Mouse (Mus musculus) heart, postnatal 10 days (tissue): ENCODE measurements at regions not wholly inside any gene's neighbourhood (a gene's known extent, or its start where the extent isn't known, plus 50 kb on each side); places are given as distances from the start of the nearest gene placed in this dataset.

Experiments
- DNase-seq, 2 experiments: peaks; one replicate each; pipeline ENCODE4 v3.0.0; 2021
- intact Hi-C: fragments of 180-260 bp; cut with DNase I; formaldehyde crosslinking; loops from one replicate; pipeline ENCODE4 v1.15.1; 2025

GRCm38 (mm10) chr12:106128944-106129724 lies 119.1 kb downstream of the Vrk1 start:
- no peak for DNase-seq
- intact Hi-C loops, result no loop called here

DNA sequence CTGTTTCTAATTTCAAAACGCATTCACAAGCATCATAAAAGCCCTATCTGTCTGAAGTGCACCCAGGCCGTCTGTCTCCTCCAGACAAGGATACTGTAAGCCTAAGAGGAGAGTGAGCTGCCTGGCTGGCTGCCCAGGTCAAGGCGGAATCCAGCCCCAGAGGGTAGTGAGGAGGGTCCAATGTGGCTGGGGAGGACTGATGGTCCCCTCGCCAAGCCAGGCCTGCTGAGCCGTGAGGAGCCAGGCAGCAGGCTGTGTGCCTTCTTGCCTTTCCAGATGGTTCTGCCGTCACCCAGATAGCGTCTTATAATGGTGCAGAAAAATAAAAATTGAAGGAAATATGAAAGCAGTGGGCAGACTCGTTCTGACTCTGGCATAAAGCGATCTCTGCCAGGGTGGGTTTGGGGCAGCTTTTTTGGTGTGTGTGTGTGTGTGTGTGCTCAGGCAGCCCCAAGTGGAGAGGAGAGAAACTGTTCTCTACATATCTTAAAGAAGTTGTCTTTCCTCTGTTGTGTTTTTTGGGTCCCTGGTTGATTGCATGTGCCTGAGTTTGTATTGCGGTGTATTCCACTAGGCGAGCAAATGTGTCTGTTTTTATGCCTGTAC lies 120.1 kb downstream of the Vrk1 start:
- DNase-seq, result no peak
- intact Hi-C loops, result no loop called here

DNA sequence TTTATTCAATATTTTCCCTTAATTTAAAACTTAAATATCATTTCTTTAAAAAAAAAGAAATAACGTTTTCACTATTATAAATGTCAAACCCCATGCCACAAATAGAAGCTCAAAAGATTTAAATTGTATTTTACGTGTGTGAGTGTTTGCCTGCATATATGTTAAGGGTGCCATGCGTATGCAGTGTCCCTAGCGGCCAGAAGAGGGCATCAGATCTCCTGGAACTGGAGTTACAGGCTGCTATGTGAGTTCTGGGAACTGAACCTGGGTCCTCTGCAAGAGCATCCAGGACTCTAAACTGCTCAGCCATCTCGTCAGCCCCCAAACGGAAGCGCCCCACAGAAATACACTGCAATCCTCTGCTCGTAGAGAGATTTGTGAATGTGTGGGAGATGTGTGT lies 122.7 kb downstream of the Vrk1 start:
- intact Hi-C loops, result no loop called here
- DNase-seq, result no peak

DNA sequence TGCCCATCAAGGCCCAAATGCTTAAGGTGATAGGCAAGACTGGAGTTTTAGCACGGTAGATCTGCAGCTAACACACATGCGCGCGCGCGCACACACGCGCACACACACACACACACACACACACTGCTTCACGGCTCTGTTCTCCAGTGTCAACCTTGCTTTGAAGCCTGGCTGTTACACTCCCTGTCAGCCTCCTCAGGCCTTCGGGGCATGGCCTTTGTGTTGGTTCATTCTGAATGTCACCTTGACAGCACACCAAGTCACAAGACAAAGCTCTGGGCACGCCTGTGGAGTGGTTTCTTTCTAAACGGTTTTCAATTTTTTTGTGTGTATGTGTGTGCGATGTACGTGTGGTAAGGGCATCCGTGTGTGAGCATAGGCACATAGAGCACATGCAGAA lies 128.4 kb downstream of the Vrk1 start:
- DNase-seq, result no peak
- intact Hi-C loops, result no loop called here

DNA sequence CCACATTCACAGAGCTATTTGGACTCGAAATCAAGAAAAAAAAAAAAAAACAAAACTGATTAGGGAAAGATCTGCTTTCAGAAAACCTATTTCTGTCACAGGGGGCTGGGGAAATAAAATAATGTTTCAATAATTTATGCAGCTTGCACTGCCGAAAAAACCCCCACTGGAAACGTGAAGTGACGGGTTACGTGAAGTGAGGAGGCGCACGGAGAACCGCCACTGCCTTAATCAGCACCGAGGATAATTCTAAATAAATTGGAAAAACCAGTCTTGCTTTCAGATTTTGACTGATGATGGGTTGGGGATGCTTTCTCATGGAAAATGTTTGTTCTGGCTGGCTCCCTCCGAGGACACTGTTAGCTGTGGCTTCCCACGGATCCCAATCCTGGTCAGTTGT lies 129.5 kb downstream of the Vrk1 start:
- no peak for DNase-seq
- intact Hi-C loops, result no loop called here

DNA sequence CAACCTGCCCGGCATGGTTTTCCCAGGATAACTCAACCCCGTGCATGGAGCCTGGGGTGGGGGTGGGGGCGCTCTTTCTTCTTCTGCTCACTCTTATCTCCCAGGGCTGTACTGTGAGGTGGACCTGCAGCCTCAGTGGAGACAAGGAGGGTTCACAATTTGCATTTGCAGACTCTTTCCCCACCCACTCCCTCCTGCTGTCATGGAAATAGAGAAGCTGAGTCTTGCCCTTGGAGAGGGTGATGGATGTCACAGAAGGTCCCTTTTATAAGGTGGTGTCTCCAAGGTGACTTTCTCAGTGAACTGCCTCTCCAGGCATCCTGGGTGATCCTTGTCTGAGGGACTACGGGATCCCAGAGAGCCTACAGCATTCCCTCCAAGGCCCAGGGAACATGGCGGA lies 129.9 kb downstream of the Vrk1 start:
- no peak for DNase-seq
- intact Hi-C loops, result no loop called here

DNA sequence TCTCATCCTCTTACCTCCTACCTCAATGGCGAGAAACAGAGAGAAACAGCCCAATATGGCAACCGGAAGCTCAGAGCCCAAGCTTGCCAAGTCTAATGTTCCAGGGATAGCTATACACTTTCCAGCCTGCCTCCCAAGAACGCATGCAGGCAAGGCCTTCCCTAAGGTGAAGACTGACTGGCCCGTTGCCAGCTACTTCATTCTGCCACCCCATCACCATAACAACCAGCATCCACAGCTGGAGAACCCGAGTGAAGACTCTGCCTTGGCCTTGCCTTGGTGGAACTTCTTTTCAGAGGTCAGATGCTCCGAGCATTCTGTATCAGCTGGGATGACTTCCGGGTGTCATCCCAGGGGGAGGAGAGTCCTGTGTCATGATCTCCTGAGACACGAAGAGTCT lies 130.6 kb downstream of the Vrk1 start:
- DNase-seq, result no peak
- intact Hi-C loops, result no loop called here

DNA sequence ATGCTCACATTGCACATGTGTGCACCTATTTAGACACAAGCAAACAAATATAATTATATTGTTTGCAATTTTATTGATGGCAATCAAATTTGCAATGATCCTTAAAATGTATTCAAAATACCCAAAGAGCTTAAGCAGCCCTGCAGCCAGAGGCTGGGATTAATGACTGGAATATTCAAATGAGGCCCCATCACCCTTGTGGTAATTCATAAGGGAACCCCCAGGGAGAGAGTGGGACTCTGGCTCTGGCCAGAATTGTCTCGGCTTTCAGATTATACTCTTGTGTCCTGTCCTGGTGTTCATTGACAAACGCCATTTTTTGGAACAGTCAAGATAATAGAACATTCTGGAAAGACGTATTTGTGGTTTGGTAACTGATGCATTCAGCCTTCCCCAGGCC lies 133.5 kb downstream of the Vrk1 start:
- intact Hi-C loops, result no loop called here

DNA sequence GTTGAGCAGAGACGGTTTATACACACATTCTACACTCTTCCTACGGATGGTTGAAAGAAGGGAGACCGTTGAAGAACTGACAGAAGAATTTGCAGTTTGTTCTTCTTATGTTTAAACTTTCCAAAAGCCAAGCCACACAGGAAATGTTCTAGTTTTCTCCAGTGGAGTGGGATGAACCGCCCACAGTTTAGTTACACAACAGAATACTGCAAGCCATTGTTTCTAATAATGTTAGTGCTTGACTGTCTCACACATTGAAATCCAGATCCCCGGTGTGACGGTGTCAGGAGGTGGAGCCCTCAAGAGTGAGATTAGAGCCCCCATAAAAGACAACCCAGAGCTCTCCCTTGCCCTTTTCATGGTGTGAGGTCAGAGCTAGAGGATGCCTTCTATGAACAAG lies 146.8 kb downstream of the Vrk1 start:
- intact Hi-C loops, result no loop called here
- DNase-seq, result no peak

More for the DNA sequence above, 133.5 kb downstream of the Vrk1 start:
- no peak for DNase-seq

DNA sequence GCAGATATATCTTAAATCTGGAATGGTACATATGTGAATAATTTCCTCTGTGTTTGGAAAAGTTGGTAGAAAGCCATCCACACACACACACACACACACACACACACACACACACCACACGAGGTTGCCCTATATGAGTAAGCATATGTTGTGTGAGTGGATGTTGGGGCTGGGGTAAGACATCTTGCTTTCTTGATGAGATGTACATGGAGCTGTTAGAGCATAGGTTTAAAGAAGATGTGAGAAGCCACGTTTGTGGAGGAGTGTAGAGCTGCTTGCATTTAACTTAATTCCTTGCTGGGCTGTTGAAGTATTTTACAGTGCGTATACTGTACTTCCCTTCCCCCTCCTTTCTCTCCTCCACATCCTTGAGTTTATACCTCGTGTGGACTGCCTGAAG lies 147.8 kb downstream of the Vrk1 start:
- intact Hi-C loops, result no loop called here
- no peak for DNase-seq

- DNase-seq, result peak; percentile 20 to 21
- intact Hi-C loops, result no loop called here
Measured at GRCm38 (mm10) chr12:106158620-106159019, 148.6 kb downstream of the Vrk1 start.

DNA sequence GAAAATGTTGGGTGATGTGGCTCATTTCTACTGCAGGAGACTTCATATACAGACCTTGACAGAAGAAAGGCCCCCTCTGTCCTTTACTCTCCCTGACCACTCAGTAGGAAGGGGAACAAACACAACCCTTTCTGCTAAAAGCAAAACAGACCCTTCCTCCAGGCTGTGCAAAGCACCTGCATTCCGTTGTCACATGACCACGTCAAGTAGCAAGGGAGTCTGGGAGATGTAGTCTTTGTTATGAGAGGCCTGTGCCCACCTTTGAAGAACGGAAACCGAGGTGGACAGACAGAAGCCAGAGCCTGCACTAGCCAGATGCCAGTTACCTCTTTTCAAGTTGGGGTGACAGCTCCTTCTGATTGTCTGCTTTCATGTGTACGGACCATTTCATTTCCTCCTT lies 161.3 kb downstream of the Vrk1 start:
- intact Hi-C loops, result no loop called here
- DNase-seq, result no peak

- intact Hi-C loops, result no loop called here
Measured at GRCm38 (mm10) chr12:106173211-106173610, 163.2 kb downstream of the Vrk1 start.

GRCm38 (mm10) chr12:106174070-106174980 lies 164.3 kb downstream of the Vrk1 start:
- intact Hi-C loops, result no loop called here
- peak; percentile 7 to 8 for DNase-seq

More at GRCm38 (mm10) chr12:106173211-106173610, 163.2 kb downstream of the Vrk1 start:
- DNase-seq, result no peak

GRCm38 (mm10) chr12:106174981-106175700 lies 165.1 kb downstream of the Vrk1 start:
- DNase-seq, result no peak
- intact Hi-C loops, result no loop called here

GRCm38 (mm10) chr12:106177302-106177701 lies 167.3 kb downstream of the Vrk1 start:
- intact Hi-C loops, result no loop called here
- no peak for DNase-seq

GRCm38 (mm10) chr12:106177861-106178260 lies 167.8 kb downstream of the Vrk1 start:
- intact Hi-C loops, result no loop called here
- no peak for DNase-seq

- DNase-seq, result no peak
- intact Hi-C loops, result no loop called here
Measured at GRCm38 (mm10) chr12:106178688-106179205, 168.7 kb downstream of the Vrk1 start.

- intact Hi-C loops, result no loop called here
- DNase-seq, result no peak
Measured at GRCm38 (mm10) chr12:106182923-106183322, 172.9 kb downstream of the Vrk1 start.

GRCm38 (mm10) chr12:106183973-106184372 lies 173.9 kb downstream of the Vrk1 start:
- intact Hi-C loops, result no loop called here
- DNase-seq, result no peak
